Mouse (Mus musculus) brain, embryonic 14.5 days (tissue): ENCODE measurements around the gene Ddx59.

ENCODE experiments used
- CTCF ChIP-seq: fragments of 200-500 bp; IDR thresholded peaks from 2 replicates; pipeline ENCODE4 v1.5.1; 2012; ENCODE audit warnings: inconsistent platforms, mild to moderate bottlenecking, moderate library complexity, borderline replicate concordance; ENCODE audit not compliant: insufficient read depth, insufficient read length; ENCODE audit errors: extremely low read depth
- POLR2A ChIP-seq: fragments of 200-500 bp; IDR thresholded peaks from 2 replicates; pipeline ENCODE4 v1.6.1; 2012; ENCODE audit warnings: mild to moderate bottlenecking, inconsistent platforms, borderline replicate concordance; ENCODE audit not compliant: poor library complexity, insufficient read depth, insufficient read length, severe bottlenecking; ENCODE audit errors: extremely low read depth

GRCm38 (mm10) chr1:136379261-136379660 is 35.8 kb upstream of the Ddx59 start:
- TF ChIP-seq CTCF (no peak), POLR2A (no peak)
